Mouse (Mus musculus) intestine, embryonic 15.5 days (tissue): ENCODE results near the gene Prc1. TPM values are rescaled to one million over a fixed set of nuclear protein-coding genes. Genes with fewer than 3 reads are reported as not detected.

Source experiments
- ATAC-seq: fragments of 200-750 bp; cut with Nextera tagmentation; 2 replicates; pipeline ENCODE4 v1.8.0; 2017; ENCODE audit warnings: moderate TSS enrichment, moderate library complexity
- H3K27ac ChIP-seq: fragments of 300-500 bp; sonication (generic); 2 replicates; pipeline ENCODE4 v1.5.1; 2015; ENCODE audit warnings: mild to moderate bottlenecking, inconsistent platforms
- H3K27me3 ChIP-seq: fragments of 300-500 bp; sonication (generic); replicated peaks from 2 replicates; pipeline ENCODE4 v1.6.1; 2015; ENCODE audit warnings: inconsistent platforms
- H3K36me3 ChIP-seq: fragments of 300-500 bp; sonication (generic); 2 replicates; pipeline ENCODE4 v1.6.1; 2015; ENCODE audit warnings: inconsistent platforms
- H3K4me1 ChIP-seq: fragments of 300-500 bp; sonication (generic); replicated peaks from 2 replicates; pipeline ENCODE4 v1.6.1; 2015; ENCODE audit warnings: inconsistent platforms
- H3K4me2 ChIP-seq: fragments of 300-500 bp; sonication (generic); replicated peaks from 2 replicates; pipeline ENCODE4 v1.6.1; 2015; ENCODE audit warnings: mild to moderate bottlenecking, inconsistent platforms
- H3K4me3 ChIP-seq: fragments of 300-500 bp; sonication (generic); replicated peaks from 2 replicates; pipeline ENCODE4 v1.5.1; 2015; ENCODE audit warnings: inconsistent platforms
- H3K9ac ChIP-seq: fragments of 300-500 bp; sonication (generic); 2 replicates; pipeline ENCODE4 v1.6.1; 2015; ENCODE audit warnings: inconsistent platforms
- H3K9me3 ChIP-seq: fragments of 300-500 bp; sonication (generic); 2 replicates; pipeline ENCODE4 v1.6.1; 2016; ENCODE audit warnings: inconsistent platforms
- WGBS: fragments of 180-500 bp; shearing (Covaris S2); methylation state at CpG from one replicate; pipeline ENCODE4 v1.1.7; 2015; 5-methylcytosine and 5-hydroxymethylcytosine counted together
- polyA plus RNA-seq: library from polyadenylated mRNA; unstranded; fragments of >200 nt; fragmentation: Nextera tagmentation; extraction: Ambion mirVana; gene quantifications from 2 replicates; pipeline ENCODE4 v1.2.1, GENCODE M21; 2015

The Prc1 gene
- polyA plus RNA-seq, 1 experiment from 2014 or later: 121 TPM

DNA sequence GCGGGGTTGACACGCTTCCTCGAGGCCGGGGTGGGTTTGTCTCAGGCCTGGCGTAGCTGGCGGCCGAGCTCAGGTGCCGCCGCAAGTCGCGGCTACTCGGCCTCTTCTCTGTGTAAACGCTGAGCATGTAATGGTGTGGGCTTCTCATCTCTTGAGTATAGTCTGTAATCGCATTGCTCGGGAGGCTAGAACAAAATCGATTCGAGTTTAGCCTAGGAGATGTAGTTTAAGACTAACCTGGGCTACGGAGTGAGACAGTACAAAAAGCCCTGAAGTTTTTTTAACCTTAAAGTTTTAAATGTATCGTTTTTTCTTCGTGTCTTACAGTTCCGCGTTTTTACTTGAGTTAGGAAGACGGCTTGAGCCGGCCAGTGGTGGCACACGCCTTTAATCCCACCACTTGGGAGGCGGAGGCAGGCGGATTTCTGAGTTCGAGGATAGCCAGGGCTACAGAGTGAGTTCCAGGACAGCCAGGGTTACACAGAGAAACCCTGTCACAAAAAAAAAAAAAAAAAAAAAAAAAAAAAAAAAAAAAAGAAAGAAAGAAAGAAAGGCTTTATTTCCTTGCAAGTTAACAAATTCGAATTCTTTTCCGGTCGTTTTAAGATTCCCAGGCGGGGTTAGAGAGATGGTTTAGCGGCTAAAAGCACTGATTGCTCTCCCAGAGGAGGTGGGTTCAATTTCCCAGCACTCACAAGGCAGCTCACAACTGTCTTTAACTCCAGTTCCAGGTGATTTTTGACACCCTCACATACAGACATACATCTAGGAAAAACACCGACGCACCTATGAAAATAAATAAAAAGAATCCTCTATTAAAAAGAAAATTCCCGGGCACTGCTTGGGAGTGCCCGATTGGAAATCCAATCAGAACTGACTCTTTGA lies 756 bp downstream of the Prc1 start:
- peak overlapping the region; percentile 66 for H3K4me3 ChIP-seq
- 0 out of 2 replicates have a peak, but pooled peaks cover 9% of the 10 kb centered on the region for H3K36me3 ChIP-seq
- peaks cover 3% of the 10 kb centered on the region; the same call in 1 of the 2 replicates for H3K4me1 ChIP-seq
- WGBS: 6% methylated on average over 37 of the region's 37 CpGs
- H3K27me3 ChIP-seq: no peaks in the 10 kb centered on the region
- H3K27ac ChIP-seq: peak overlapping the region; percentile 78
- H3K9ac ChIP-seq: peak overlapping the region; percentile 55
- peak overlapping the region; percentile 64 for H3K4me2 ChIP-seq
- no peaks in the 10 kb centered on the region for H3K9me3 ChIP-seq
- peak; percentile 74 for ATAC-seq

DNA sequence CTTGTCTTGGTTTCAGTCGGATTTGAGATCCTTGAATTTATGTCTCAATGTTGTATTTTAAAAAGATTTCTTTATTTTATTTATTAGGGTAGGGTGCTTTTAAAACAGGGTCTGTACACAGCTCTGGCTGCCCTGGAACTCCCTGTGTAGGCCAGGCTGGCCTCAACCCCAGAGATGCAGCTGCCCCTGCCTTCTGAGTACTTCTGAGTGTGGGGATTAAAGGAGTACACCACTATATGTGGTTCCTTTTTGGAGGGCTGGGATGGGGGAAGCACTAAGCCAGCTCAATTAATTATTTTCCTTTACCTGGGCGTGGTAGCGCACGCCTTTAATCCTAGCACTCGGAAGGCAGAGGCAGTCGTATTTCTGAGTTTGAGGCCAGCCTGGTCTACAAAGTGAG lies 2.2 kb downstream of the Prc1 start:
- Histone ChIP-seq H3K4me3 (no peak overlapping the region), H3K36me3 (peaks cover 10% of the 10 kb centered on the region; the same call in 1 of the 2 replicates), H3K4me1 (peaks cover 3% of the 10 kb centered on the region; the same call in 1 of the 2 replicates), H3K27me3 (no peaks in the 10 kb centered on the region), H3K9ac (no peak overlapping the region), H3K27ac (no peak overlapping the region), H3K9me3 (no peaks in the 10 kb centered on the region), H3K4me2 (0 out of 2 replicates have a peak overlapping the region, but pooled peaks have one; percentile 64)
- 89% methylated on average over 6 of the region's 6 CpGs for WGBS
- no peak for ATAC-seq

DNA sequence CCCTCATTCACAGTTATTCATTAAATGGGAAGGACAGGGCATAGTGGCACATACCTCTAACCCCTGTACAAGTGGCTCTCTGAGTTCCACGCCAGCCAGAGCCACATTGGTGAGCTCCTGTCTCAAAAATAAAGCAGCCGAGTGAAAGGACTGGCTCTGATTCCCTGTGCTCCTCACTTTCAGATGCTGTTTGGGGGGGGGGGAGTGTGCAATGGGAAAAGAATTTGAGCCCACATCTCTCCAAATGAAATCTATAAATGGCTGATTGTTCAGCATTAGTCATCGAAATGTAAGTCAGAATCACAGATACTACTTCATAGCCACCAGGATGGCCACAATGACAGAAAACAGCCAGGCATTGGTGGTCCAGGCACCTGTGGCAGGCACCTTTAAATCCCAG lies 2.8 kb downstream of the Prc1 start:
- no peak for ATAC-seq
- Histone ChIP-seq H3K27me3 (no peaks in the 10 kb centered on the region), H3K9ac (no peak overlapping the region), H3K36me3 (peaks cover 16% of the 10 kb centered on the region), H3K4me1 (peaks cover 3% of the 10 kb centered on the region; the same call in 1 of the 2 replicates), H3K9me3 (no peaks in the 10 kb centered on the region), H3K27ac (no peak overlapping the region), H3K4me2 (no peak overlapping the region), H3K4me3 (no peak overlapping the region)
- WGBS: 87% methylated on average over 3 of the region's 3 CpGs

DNA sequence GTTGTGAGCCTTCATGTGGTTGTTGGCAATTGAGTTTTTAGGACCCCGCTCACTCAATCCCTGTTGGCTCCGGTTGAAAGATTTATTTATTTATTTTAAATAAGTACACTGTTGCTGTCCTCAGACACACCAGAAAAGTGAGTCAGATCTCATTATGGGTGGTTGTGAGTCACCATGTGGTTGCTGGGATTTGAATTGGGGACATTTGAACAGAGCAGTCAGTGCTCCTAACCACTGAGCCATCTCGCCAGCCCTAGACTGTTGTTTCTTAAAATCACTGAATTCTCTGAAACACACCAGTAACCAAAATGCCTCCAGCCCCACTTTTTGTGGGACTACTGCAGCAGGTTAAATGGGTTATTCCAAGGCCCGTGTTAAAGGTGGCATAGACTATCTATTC lies 4.5 kb downstream of the Prc1 start:
- no peak overlapping the region for H3K4me2 ChIP-seq
- 88% methylated on average over 4 of the region's 4 CpGs for WGBS
- no peak for ATAC-seq
- peaks cover 24% of the 10 kb centered on the region for H3K36me3 ChIP-seq
- no peak overlapping the region for H3K4me3 ChIP-seq
- H3K4me1 ChIP-seq: peaks cover 3% of the 10 kb centered on the region; the same call in 1 of the 2 replicates
- H3K9ac ChIP-seq: no peak overlapping the region
- H3K9me3 ChIP-seq: no peaks in the 10 kb centered on the region
- no peaks in the 10 kb centered on the region for H3K27me3 ChIP-seq
- H3K27ac ChIP-seq: no peak overlapping the region

DNA sequence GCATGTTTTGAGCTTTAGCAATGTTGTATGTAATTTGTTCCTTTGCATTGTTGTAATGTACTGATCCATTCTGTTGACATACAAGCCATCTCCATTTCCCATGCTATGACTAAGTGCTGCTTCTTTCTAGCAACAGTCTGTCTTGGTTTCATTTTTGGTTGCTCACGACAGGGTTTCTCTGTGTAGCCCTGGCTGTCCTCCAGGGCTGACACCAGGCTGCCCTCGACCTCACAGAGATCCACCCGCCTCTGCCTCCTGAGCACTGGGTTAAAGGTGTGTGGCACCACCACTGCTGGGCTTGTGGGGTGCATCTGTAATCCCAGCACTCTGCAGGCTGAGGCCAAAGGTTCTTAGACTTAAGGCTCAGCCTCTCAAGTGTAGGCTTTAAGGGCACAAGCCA lies 5.3 kb downstream of the Prc1 start:
- ATAC-seq: no peak
- H3K36me3 ChIP-seq: peaks cover 31% of the 10 kb centered on the region
- H3K9me3 ChIP-seq: no peaks in the 10 kb centered on the region
- no peaks in the 10 kb centered on the region for H3K27me3 ChIP-seq
- H3K4me1 ChIP-seq: peaks cover 3% of the 10 kb centered on the region; the same call in 1 of the 2 replicates
- H3K27ac ChIP-seq: no peak overlapping the region
- H3K9ac ChIP-seq: no peak overlapping the region
- H3K4me3 ChIP-seq: no peak overlapping the region
- no peak overlapping the region for H3K4me2 ChIP-seq
- WGBS: 79% methylated on average over 3 of the region's 3 CpGs

GRCm38 (mm10) chr7:80301522-80301921 lies 7.3 kb downstream of the Prc1 start:
- Histone ChIP-seq H3K9me3 (no peaks in the 10 kb centered on the region), H3K4me3 (no peak overlapping the region), H3K36me3 (peaks cover 47% of the 10 kb centered on the region), H3K27ac (no peak overlapping the region), H3K9ac (no peak overlapping the region), H3K4me1 (peaks cover 3% of the 10 kb centered on the region; the same call in 1 of the 2 replicates), H3K4me2 (no peak overlapping the region), H3K27me3 (no peaks in the 10 kb centered on the region)
- ATAC-seq: no peak
- WGBS: 87% methylated on average over 2 of the region's 2 CpGs

GRCm38 (mm10) chr7:80307766-80308165 lies 13.5 kb downstream of the Prc1 start:
- no peak for ATAC-seq
- Histone ChIP-seq H3K4me1 (no peaks in the 10 kb centered on the region), H3K36me3 (peaks cover 73% of the 10 kb centered on the region), H3K4me3 (no peak overlapping the region), H3K27me3 (no peaks in the 10 kb centered on the region), H3K4me2 (no peak overlapping the region), H3K9ac (no peak overlapping the region), H3K9me3 (no peaks in the 10 kb centered on the region), H3K27ac (no peak overlapping the region)
- 87% methylated on average over 3 of the region's 3 CpGs for WGBS

DNA sequence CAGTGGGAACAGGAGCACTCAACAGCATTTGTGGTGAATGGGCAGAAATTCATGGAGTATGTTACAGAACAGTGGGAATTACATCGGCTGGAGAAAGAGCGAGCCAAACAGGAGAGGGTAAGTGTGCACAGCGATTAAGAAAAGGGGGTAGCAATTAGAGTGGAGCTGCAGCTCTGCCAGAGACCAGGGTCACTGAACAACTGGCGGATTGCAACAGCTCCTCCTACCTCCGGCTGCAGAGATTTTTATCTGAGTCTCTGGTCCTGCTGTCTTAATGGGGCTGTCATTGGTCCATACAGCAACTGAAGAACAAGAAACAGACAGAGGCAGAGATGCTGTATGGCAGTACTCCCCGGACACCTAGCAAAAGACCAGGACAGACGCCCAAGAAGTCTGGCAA lies 16.5 kb downstream of the Prc1 start:
- ATAC-seq: no peak
- no peak overlapping the region for H3K9ac ChIP-seq
- 81% methylated on average over 7 of the region's 7 CpGs for WGBS
- H3K36me3 ChIP-seq: peaks cover 76% of the 10 kb centered on the region
- no peak overlapping the region for H3K4me2 ChIP-seq
- H3K27me3 ChIP-seq: no peaks in the 10 kb centered on the region
- no peak overlapping the region for H3K4me3 ChIP-seq
- no peak overlapping the region for H3K27ac ChIP-seq
- H3K9me3 ChIP-seq: no peaks in the 10 kb centered on the region
- no peaks in the 10 kb centered on the region for H3K4me1 ChIP-seq

- H3K4me2 ChIP-seq: no peak overlapping the region
- H3K27me3 ChIP-seq: no peaks in the 10 kb centered on the region
- no peak overlapping the region for H3K27ac ChIP-seq
- no peaks in the 10 kb centered on the region for H3K4me1 ChIP-seq
- no peak overlapping the region for H3K9ac ChIP-seq
- peaks cover 52% of the 10 kb centered on the region for H3K36me3 ChIP-seq
- H3K4me3 ChIP-seq: no peak overlapping the region
- 89% methylated on average over 2 of the region's 2 CpGs for WGBS
- ATAC-seq: no peak
- no peaks in the 10 kb centered on the region for H3K9me3 ChIP-seq
Measured at GRCm38 (mm10) chr7:80315733-80316132, 21.5 kb downstream of the Prc1 start.

GRCm38 (mm10) chr7:80317439-80318115 lies 23.3 kb downstream of the Prc1 start:
- no peak overlapping the region for H3K9ac ChIP-seq
- H3K27ac ChIP-seq: no peak overlapping the region
- no peaks in the 10 kb centered on the region for H3K27me3 ChIP-seq
- WGBS: 61% methylated on average over 1 of the region's 1 CpGs
- no peaks in the 10 kb centered on the region for H3K9me3 ChIP-seq
- H3K4me2 ChIP-seq: no peak overlapping the region
- peaks cover 40% of the 10 kb centered on the region for H3K36me3 ChIP-seq
- no peak for ATAC-seq
- H3K4me1 ChIP-seq: no peaks in the 10 kb centered on the region
- H3K4me3 ChIP-seq: no peak overlapping the region

GRCm38 (mm10) chr7:80318670-80319069 lies 24.4 kb downstream of the Prc1 start:
- Histone ChIP-seq H3K9me3 (no peaks in the 10 kb centered on the region), H3K36me3 (peaks cover 31% of the 10 kb centered on the region), H3K9ac (no peak overlapping the region), H3K4me1 (0 out of 2 replicates have a peak, but pooled peaks cover 6% of the 10 kb centered on the region), H3K27me3 (no peaks in the 10 kb centered on the region), H3K4me2 (no peak overlapping the region), H3K27ac (no peak overlapping the region), H3K4me3 (no peak overlapping the region)
- WGBS: 89% methylated on average over 4 of the region's 4 CpGs
- ATAC-seq: no peak

DNA sequence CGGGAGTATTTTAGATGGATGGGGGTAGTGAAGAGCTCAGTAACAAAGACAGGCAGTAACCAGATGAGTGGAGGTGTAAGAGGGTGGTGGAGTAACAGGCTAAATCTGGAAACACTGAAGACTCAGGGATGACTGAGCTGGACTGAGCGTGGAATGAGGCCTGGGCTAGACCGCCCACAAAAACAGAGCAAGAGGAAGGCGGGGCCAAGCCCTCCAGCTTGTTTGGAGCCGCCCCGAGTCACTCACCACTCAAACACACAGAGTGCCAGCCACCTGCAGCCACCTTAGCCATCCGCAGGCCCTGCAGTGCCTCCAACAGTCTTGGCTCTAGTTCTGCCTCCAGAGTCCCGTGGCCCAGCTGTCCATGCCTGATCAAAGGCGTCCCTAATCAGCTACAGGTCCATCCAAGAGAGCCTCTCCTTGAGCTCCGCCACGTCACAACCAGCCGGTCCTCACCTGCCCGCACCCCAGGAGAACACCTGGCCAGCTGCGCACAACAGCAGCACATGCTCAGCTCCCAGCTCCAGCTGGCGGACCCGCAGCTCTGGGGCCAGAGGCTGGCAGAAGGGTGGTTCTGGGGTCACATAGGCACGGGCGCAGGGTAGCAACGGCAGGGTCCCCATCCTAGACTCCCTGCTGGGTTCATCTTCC lies 25.7 kb downstream of the Prc1 start:
- no peak overlapping the region for H3K4me3 ChIP-seq
- peaks cover 19% of the 10 kb centered on the region for H3K36me3 ChIP-seq
- H3K4me2 ChIP-seq: no peak overlapping the region
- no peak overlapping the region for H3K9ac ChIP-seq
- peaks cover 7% of the 10 kb centered on the region; the same call in 1 of the 2 replicates for H3K4me1 ChIP-seq
- ATAC-seq: no peak
- no peak overlapping the region for H3K27ac ChIP-seq
- WGBS: 80% methylated on average over 19 of the region's 19 CpGs
- no peaks in the 10 kb centered on the region for H3K9me3 ChIP-seq
- no peaks in the 10 kb centered on the region for H3K27me3 ChIP-seq
